8 mouse cellular contexts compared by ENCODE assay signal in the genomic region with DNA sequence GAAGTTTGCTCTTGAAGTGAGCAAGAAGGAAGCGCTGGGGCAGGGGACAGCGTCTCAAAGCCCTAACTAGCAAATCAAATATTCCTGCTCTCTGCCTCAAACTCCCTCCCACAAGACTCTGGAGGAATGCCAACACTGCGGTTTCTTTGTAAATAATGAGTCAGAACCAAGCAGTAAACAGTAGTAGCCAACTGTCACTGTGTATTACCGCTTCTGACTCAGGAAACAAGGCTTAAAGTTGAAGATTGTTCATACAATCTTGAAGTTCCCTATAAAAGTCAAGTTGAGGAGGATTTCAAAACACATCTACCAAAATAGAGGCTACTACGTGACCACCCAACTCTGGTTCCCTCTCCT. TPM values are rescaled to one million over a fixed set of nuclear protein-coding genes. Genes with fewer than 3 reads are reported as not detected.
A peak's percentile ranks its signal among the peaks of the same experiment; 100 is the strongest.
DNase-seq lines count a peak whose midpoint lies in the region; ATAC-seq and TF ChIP-seq lines count a peak whose summit lies in the region.

No protein-coding gene starts in this region.

- no peaks in the 10 kb centered on the region for H3K27me3 ChIP-seq in intestine, embryonic 15.5 days (replicated peaks)
- H3K27me3 ChIP-seq in small intestine, adult 2 months (ENCODE audit: control insufficient read depth, insufficient read depth, low read length): no peaks in the 10 kb centered on the region

- peak overlapping the region; percentile 28; the same call in 1 of the 2 replicates for H3K4me2 ChIP-seq in intestine, embryonic 15.5 days (replicated peaks)

- no peak for TF ChIP-seq CTCF in gastrocnemius, adult 2 months (IDR thresholded peaks at IDR 0.05)
- no peak for TF ChIP-seq CTCF in lung, adult 2 months (IDR thresholded peaks at IDR 0.05; ENCODE audit: insufficient read depth, low read length)
- TF ChIP-seq CTCF in small intestine, adult 2 months (IDR thresholded peaks at IDR 0.05; ENCODE audit: extremely low read depth, insufficient read length, insufficient replicate concordance, low read depth, low read length): no peak

- H3K4me3 ChIP-seq in gastrocnemius, adult 2 months: no peak overlapping the region
- H3K4me3 ChIP-seq in intestine, embryonic 15.5 days (replicated peaks): no peak overlapping the region
- H3K4me3 ChIP-seq in lung, adult 2 months (replicated peaks; ENCODE audit: extremely low read depth, low read depth, low read length): no peak overlapping the region
- no peak overlapping the region for H3K4me3 ChIP-seq in small intestine, adult 2 months (ENCODE audit: low read depth, low read length)

- 35% methylated on average over 5 of the region's 5 CpGs for WGBS in intestine, embryonic 15.5 days
- WGBS in lung, adult 2 months: 7% methylated on average over 5 of the region's 5 CpGs
- 5% methylated on average over 5 of the region's 5 CpGs for WGBS in small intestine, adult 2 months

- H3K4me1 ChIP-seq in intestine, embryonic 15.5 days (replicated peaks): peaks cover 8% of the 10 kb centered on the region; the same call in 1 of the 2 replicates
- peaks cover 12% of the 10 kb centered on the region for H3K4me1 ChIP-seq in lung, adult 2 months (ENCODE audit: control insufficient read depth, insufficient read depth, low read length)
- H3K4me1 ChIP-seq in small intestine, adult 2 months (ENCODE audit: control insufficient read depth, insufficient read depth, insufficient read length, low read length): peaks cover 4% of the 10 kb centered on the region

- no peaks in the 10 kb centered on the region for H3K9me3 ChIP-seq in intestine, embryonic 15.5 days

- H3K36me3 ChIP-seq in intestine, embryonic 15.5 days: no peaks in the 10 kb centered on the region
- no peaks in the 10 kb centered on the region for H3K36me3 ChIP-seq in small intestine, adult 2 months (ENCODE audit: control insufficient read depth, insufficient read depth, low read length)

- no peak for TF ChIP-seq POLR2A in lung, adult 2 months (IDR thresholded peaks at IDR 0.05; ENCODE audit: borderline replicate concordance, extremely low read depth, low read depth, low read length)
- no peak for TF ChIP-seq POLR2A in small intestine, adult 2 months (IDR thresholded peaks at IDR 0.05; ENCODE audit: low read depth, low read length)

- peak overlapping the region; percentile 53 for H3K27ac ChIP-seq in gastrocnemius, adult 2 months
- H3K27ac ChIP-seq in intestine, embryonic 15.5 days: peak overlapping the region; percentile 75
- H3K27ac ChIP-seq in small intestine, adult 2 months (ENCODE audit: insufficient read depth, low read depth, low read length): peak overlapping the region; percentile 51

- no peak overlapping the region for H3K9ac ChIP-seq in intestine, embryonic 15.5 days

- DNase-seq in gastrocnemius, adult 2 months: no peak
- no peak for DNase-seq in gastrocnemius, postnatal 4 days (ENCODE audit: low spot score in 2 of 2)
- peak; percentile 20 for DNase-seq in thymus, postnatal 25 days
- no peak for DNase-seq in thymus, adult 18-20 months
- peak; percentile 43 for DNase-seq in lung, adult 2 months

- ATAC-seq in intestine, embryonic 15.5 days: peak; percentile 52; the same call in 1 of the 2 replicates
- ATAC-seq in erythroblast, adult 5-6 weeks (replicated peaks; ENCODE audit: low FRiP score, poor library complexity, severe bottlenecking): no peak

- intact Hi-C loops in gastrocnemius, adult 2 months (cut with DNase I): no loop called here

RNA-seq across cellular contexts. Expression of a gene that starts 5.7 kb away (rescaled TPM):
- total RNA-seq in gastrocnemius, adult 2 months (2021): 100 to 1,000 TPM; 159 to 181 TPM
- 100 to 1,000 TPM; 292 to 323 TPM for total RNA-seq in gastrocnemius, postnatal 4 days (2021)
- 589 and 626 TPM in 2 replicates for polyA plus RNA-seq in intestine, embryonic 15.5 days (2015; fragmentation: Nextera tagmentation; extraction: Ambion mirVana)
- 129 and 214 TPM in 2 replicates for polyA plus RNA-seq in lung, adult 2 months (2012; rRNA removed)
- polyA plus RNA-seq in small intestine, adult 2 months (2012; rRNA removed): 30.6 and 65.0 TPM in 2 replicates
- 11.3 and 18.0 TPM in 2 replicates for total RNA-seq in erythroblast, adult 5-6 weeks (2015; ENCODE audit: low replicate concordance)
- total RNA-seq in erythroblast, adult 5-6 weeks (2017; ENCODE audit: low replicate concordance): 1.3 and 2.8 TPM in 2 replicates

RNA-seq across cellular contexts. Expression of a gene that starts 35.8 kb away (rescaled TPM):
- under 1 TPM; 0.56 to 0.75 TPM for total RNA-seq in gastrocnemius, adult 2 months (2021)
- 1 to 10 TPM; 1.5 to 1.8 TPM for total RNA-seq in gastrocnemius, postnatal 4 days (2021)
- 15.7 and 15.9 TPM in 2 replicates for polyA plus RNA-seq in intestine, embryonic 15.5 days (2015; fragmentation: Nextera tagmentation; extraction: Ambion mirVana)
- polyA plus RNA-seq in lung, adult 2 months (2012; rRNA removed): 4.0 and 10.6 TPM in 2 replicates
- 125 and 228 TPM in 2 replicates for polyA plus RNA-seq in small intestine, adult 2 months (2012; rRNA removed)
- not detected in 2 replicates for total RNA-seq in erythroblast, adult 5-6 weeks (2015; ENCODE audit: low replicate concordance)
- total RNA-seq in erythroblast, adult 5-6 weeks (2017; ENCODE audit: low replicate concordance): not detected in 2 replicates

RNA-seq across cellular contexts. Expression of a gene that starts 42.6 kb away (rescaled TPM):
- 10 to 100 TPM; 83.1 to 84.4 TPM for total RNA-seq in gastrocnemius, adult 2 months (2021)
- 100 to 1,000 TPM; 132 to 145 TPM for total RNA-seq in gastrocnemius, postnatal 4 days (2021)
- polyA plus RNA-seq in intestine, embryonic 15.5 days (2015; fragmentation: Nextera tagmentation; extraction: Ambion mirVana): 187 and 189 TPM in 2 replicates
- polyA plus RNA-seq in lung, adult 2 months (2012; rRNA removed): 44.9 and 68.9 TPM in 2 replicates
- polyA plus RNA-seq in small intestine, adult 2 months (2012; rRNA removed): 14.4 and 31.1 TPM in 2 replicates
- 4.8 and 16.1 TPM in 2 replicates for total RNA-seq in erythroblast, adult 5-6 weeks (2015; ENCODE audit: low replicate concordance)
- total RNA-seq in erythroblast, adult 5-6 weeks (2017; ENCODE audit: low replicate concordance): 14.5 and 15.8 TPM in 2 replicates

Comparison
In these comparisons a context has a peak if more than half of its experiments do, and no peak if none do; other contexts are left out.
1. DNase-seq: peak in thymus, postnatal 25 days (single experiment) and lung, adult 2 months (single experiment); none in gastrocnemius, adult 2 months (single experiment), gastrocnemius, postnatal 4 days (0 of 2) and thymus, adult 18-20 months (0 of 2).
2. RNA of a gene that starts 5.7 kb away (total RNA-seq): 292 to 323 TPM in gastrocnemius, postnatal 4 days and 159 to 181 TPM in gastrocnemius, adult 2 months; 1.3 to 18.0 TPM in erythroblast, adult 5-6 weeks; every median in the first group is over 4 times any median in the second.
3. RNA of a gene that starts 42.6 kb away (total RNA-seq): 132 to 145 TPM in gastrocnemius, postnatal 4 days and 83.1 to 84.4 TPM in gastrocnemius, adult 2 months; 4.8 to 16.1 TPM in erythroblast, adult 5-6 weeks; every median in the first group is over 4 times any median in the second.
4. Peak in every context shown above with its lines, with median percentiles within 50 percentile points of each other: H3K27ac ChIP-seq.